Mouse (Mus musculus): ENCODE results near the gene Fam120a.

- TF ChIP-seq CTCF (IDR thresholded peaks at IDR 0.05; ENCODE audit: control insufficient read depth, insufficient read depth, insufficient read length) = no peak
- TF ChIP-seq MYOD1 (IDR thresholded peaks at IDR 0.05; ENCODE audit: control insufficient read depth, insufficient read length, low read depth) = no peak
- no peak for TF ChIP-seq USF1 (IDR thresholded peaks at IDR 0.05; ENCODE audit: low read depth)
Measured at GRCm38 (mm10) chr13:48931232-48931631, 36.6 kb downstream of the Fam120a start.

All from C2C12 (cell line).